Mouse (Mus musculus) limb, embryonic 14.5 days (tissue): Measurements from ENCODE around the gene Fcgrt. TPM values are rescaled to one million over a fixed set of nuclear protein-coding genes. Genes with fewer than 3 reads are reported as not detected.

ENCODE experiments used
- ATAC-seq: fragments of 200-750 bp; cut with Nextera tagmentation; 2 replicates; pipeline ENCODE4 v1.8.0; 2017; ENCODE audit warnings: low read depth, moderate number of reproducible peaks, moderate TSS enrichment; ENCODE audit not compliant: low FRiP score
- DNase-seq: peaks from one replicate; pipeline ENCODE4 v3.0.0-alpha.2; 2015; ENCODE audit warnings: low spot score
- H3K27ac ChIP-seq: fragments of 300-500 bp; sonication (generic); replicated peaks from 2 replicates; pipeline ENCODE4 v1.5.1; 2014; ENCODE audit warnings: low read depth, mild to moderate bottlenecking, low read length, moderate library complexity, mixed read lengths
- H3K27me3 ChIP-seq: fragments of 300-500 bp; sonication (generic); 2 replicates; pipeline ENCODE4 v1.6.1; 2014; ENCODE audit warnings: low read length, mixed read lengths; ENCODE audit not compliant: control insufficient read depth, insufficient read depth
- H3K36me3 ChIP-seq: fragments of 300-500 bp; sonication (generic); 2 replicates; pipeline ENCODE4 v1.6.1; 2014; ENCODE audit warnings: mild to moderate bottlenecking, low read length, moderate library complexity, mixed read lengths; ENCODE audit not compliant: control insufficient read depth, insufficient read depth
- H3K4me1 ChIP-seq: fragments of 300-500 bp; sonication (generic); 2 replicates; pipeline ENCODE4 v1.6.1; 2014; ENCODE audit warnings: antibody characterized with exemption, low read length, mixed read lengths; ENCODE audit not compliant: control insufficient read depth, insufficient read depth
- H3K4me2 ChIP-seq: fragments of 300-500 bp; sonication (generic); replicated peaks from 2 replicates; pipeline ENCODE4 v1.6.1; 2014; ENCODE audit warnings: low read depth, mild to moderate bottlenecking, low read length, moderate library complexity; ENCODE audit not compliant: severe bottlenecking
- H3K4me3 ChIP-seq: fragments of 300-500 bp; sonication (generic); replicated peaks from 2 replicates; pipeline ENCODE4 v1.5.1; 2014; ENCODE audit warnings: low read length
- H3K9ac ChIP-seq: fragments of 300-500 bp; sonication (generic); 2 replicates; pipeline ENCODE4 v1.6.1; 2014; ENCODE audit warnings: mild to moderate bottlenecking, low read depth, low read length, moderate library complexity; ENCODE audit not compliant: severe bottlenecking
- H3K9me3 ChIP-seq: fragments of 300-500 bp; sonication (generic); 2 replicates; pipeline ENCODE4 v1.6.1; 2016; ENCODE audit warnings: low read length; ENCODE audit not compliant: control insufficient read depth
- POLR2A ChIP-seq: fragments of 200-500 bp; IDR thresholded peaks from 2 replicates; pipeline ENCODE4 v1.8.0; 2012; ENCODE audit warnings: inconsistent platforms, mild to moderate bottlenecking, moderate library complexity, borderline replicate concordance; ENCODE audit not compliant: insufficient read depth, insufficient read length; ENCODE audit errors: extremely low read depth
- WGBS: fragments of 180-500 bp; shearing (Covaris S2); extraction: QIAGEN DNeasy Blood & Tissue Kit; methylation state at CpG from one replicate; pipeline ENCODE4 v1.1.7; 2014; 5-methylcytosine and 5-hydroxymethylcytosine counted together
- polyA plus RNA-seq, 2 experiments: library from polyadenylated mRNA; depleted of rRNA in 1 of 2; stranded (reverse) in 1 of 2; unstranded in 1 of 2; fragments of >200 nt; fragmentation: Nextera tagmentation in 1 of 2; extraction: Ambion mirVana in 1 of 2; gene quantifications; 2 replicates each; pipeline versions ENCODE4 v1.2.1 to v1.2.3; 2012 to 2014

Gene Fcgrt
- polyA plus RNA-seq, 2 experiments: 56.1 to 88.4 TPM

DNA sequence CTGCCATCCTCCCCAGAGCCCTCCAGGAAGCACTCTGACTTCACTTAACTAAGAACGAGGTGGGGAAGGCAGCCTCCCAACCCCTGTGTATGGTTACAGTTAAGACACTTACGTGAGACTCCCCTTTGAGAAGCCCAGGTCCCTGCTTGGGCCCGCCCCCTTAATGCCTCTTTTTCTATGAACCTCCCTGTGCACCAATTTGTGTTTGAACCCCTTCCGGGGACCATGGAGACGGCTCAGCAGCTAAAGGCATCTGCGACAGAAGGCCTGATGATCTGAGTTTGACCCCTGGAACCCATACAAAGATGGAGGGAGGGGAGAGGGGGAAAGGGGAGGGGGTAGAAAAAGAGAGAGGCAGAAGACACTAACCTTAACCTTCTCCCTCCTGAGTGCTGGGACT, 2.8 kb upstream of the Fcgrt start:
- DNase-seq (no peak), ATAC-seq (no peak)
- Histone ChIP-seq H3K4me2 (no peak overlapping the region), H3K36me3 (no peaks in the 10 kb centered on the region), H3K27me3 (no peaks in the 10 kb centered on the region), H3K27ac (no peak overlapping the region), H3K9ac (no peak overlapping the region), H3K4me3 (no peak overlapping the region), H3K9me3 (no peaks in the 10 kb centered on the region), H3K4me1 (peaks cover 21% of the 10 kb centered on the region)
- no peak for TF ChIP-seq POLR2A
- WGBS: 48% methylated on average over 6 of the region's 6 CpGs

GRCm38 (mm10) chr7:45105491-45105890, 1.8 kb upstream of the Fcgrt start:
- TF ChIP-seq POLR2A: no peak
- ATAC-seq (no peak), DNase-seq (no peak)
- Histone ChIP-seq H3K4me3 (no peak overlapping the region), H3K4me2 (no peak overlapping the region), H3K9ac (no peak overlapping the region), H3K27me3 (no peaks in the 10 kb centered on the region), H3K4me1 (peaks cover 21% of the 10 kb centered on the region), H3K36me3 (no peaks in the 10 kb centered on the region), H3K9me3 (no peaks in the 10 kb centered on the region), H3K27ac (no peak overlapping the region)
- WGBS: 74% methylated on average over 8 of the region's 8 CpGs

DNA sequence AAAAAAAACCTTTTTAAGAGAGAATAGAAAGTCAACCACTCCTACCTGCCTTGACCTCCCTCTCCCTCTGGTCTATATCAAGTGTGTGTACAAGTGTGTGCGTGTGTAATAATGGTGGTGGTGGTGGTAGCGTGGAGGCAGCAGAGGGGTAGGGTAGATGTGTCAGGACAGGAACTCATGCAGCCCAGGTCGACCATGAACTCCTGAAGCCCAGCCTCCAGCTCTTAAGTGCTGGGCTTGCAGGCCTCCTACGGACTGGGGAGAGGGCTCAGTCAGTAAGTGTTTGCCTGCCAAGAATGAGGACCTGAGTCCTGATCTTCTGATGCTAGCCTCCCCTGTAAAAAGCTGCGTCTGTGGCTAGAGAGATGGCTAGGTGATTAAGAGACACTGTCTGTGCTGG, 1.3 kb upstream of the Fcgrt start:
- H3K4me1 ChIP-seq: peaks cover 21% of the 10 kb centered on the region
- H3K9ac ChIP-seq: no peak overlapping the region
- DNase-seq (no peak), ATAC-seq (no peak)
- no peak overlapping the region for H3K4me2 ChIP-seq
- H3K9me3 ChIP-seq: no peaks in the 10 kb centered on the region
- no peak overlapping the region for H3K4me3 ChIP-seq
- H3K27ac ChIP-seq: no peak overlapping the region
- H3K36me3 ChIP-seq: no peaks in the 10 kb centered on the region
- no peaks in the 10 kb centered on the region for H3K27me3 ChIP-seq
- TF ChIP-seq POLR2A: no peak
- WGBS: 75% methylated on average over 5 of the region's 5 CpGs

DNA sequence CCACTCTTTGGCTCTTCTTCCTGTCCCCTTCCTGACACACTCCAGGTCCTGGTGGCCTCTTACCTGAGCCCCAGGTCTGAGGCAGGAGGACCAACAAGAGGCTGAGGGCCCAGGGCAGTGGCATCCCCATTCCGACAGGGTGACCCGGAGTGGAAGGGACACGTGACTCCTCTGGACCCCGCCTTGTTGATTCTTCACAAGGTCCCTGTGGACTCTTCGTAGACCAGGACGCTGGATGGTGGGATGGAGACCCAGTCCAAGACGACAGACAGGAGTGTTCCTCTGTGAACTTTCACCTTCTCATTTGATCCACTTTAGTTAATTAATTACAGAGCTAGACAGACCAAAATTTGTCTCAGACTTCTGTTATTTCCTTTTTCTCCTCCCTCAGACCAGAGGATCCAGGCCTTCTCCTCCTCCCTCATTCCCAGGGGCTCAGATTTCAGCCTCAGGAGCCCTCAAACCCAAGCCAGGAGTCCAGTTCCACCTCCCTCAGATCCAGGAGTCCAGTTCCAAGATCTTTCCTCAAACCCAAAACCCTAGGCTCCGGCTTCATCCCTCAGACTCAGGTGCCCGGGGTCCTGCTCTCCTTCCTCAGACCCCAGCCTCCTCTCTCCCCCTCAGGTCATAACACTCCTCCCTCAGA, 588 bp downstream of the Fcgrt start:
- 60% methylated on average over 9 of the region's 9 CpGs for WGBS
- Histone ChIP-seq H3K4me3 (peak overlapping the region; percentile 29), H3K9me3 (no peaks in the 10 kb centered on the region), H3K36me3 (peaks cover 3% of the 10 kb centered on the region; the same call in 1 of the 2 replicates), H3K4me2 (peak overlapping the region; percentile 59), H3K9ac (peak overlapping the region; percentile 50), H3K4me1 (peaks cover 21% of the 10 kb centered on the region), H3K27ac (peak overlapping the region; percentile 88), H3K27me3 (no peaks in the 10 kb centered on the region)
- no peak for DNase-seq
- no peak for ATAC-seq
- no peak for TF ChIP-seq POLR2A

DNA sequence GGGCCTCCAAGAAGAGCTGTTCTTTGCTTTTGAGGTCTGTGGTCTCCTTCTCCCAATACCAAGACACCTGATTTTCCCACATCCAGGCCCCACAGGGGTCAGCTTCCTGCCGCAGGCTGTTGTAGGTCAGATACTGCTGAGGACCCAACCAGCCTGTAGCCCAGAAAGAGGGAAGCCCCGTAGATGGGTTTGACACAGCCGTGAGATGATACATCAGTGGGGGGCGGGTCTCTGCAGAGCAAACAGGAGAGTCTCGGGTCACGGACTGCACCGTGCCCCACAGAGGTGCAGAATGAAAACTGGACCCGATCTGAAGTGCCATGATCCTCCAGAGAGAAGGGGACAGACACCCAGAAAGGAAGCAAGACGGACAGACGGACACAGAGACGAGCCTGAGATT, 1.2 kb downstream of the Fcgrt start:
- Histone ChIP-seq H3K4me2 (no peak overlapping the region; the same call in 1 of the 2 replicates), H3K4me1 (peaks cover 21% of the 10 kb centered on the region), H3K27me3 (no peaks in the 10 kb centered on the region), H3K4me3 (no peak overlapping the region), H3K9ac (no peak overlapping the region), H3K36me3 (peaks cover 4% of the 10 kb centered on the region; the same call in 1 of the 2 replicates), H3K27ac (no peak overlapping the region), H3K9me3 (no peaks in the 10 kb centered on the region)
- ATAC-seq (no peak), DNase-seq (no peak)
- no peak for TF ChIP-seq POLR2A
- 90% methylated on average over 11 of the region's 11 CpGs for WGBS
